Mouse (Mus musculus): Measurements from ENCODE around the gene Entpd5. TPM values are rescaled to one million over a fixed set of nuclear protein-coding genes. Genes with fewer than 3 reads are reported as not detected.
A peak's percentile ranks its signal among the peaks of the same experiment; 100 is the strongest.

Gene Entpd5
- polyA plus RNA-seq (2012; rRNA removed), result 13.7 and 14.6 TPM in 2 replicates

GRCm38 (mm10) chr12:84408819-84409507 is at the start of gene Entpd5, which contains the start of gene Bbof1:
Entpd5 (minus strand) TSS chr12:84409029.
Bbof1 (plus strand) TSS chr12:84409071.
- no peak for DNase-seq (ENCODE audit: low read depth)

- no peak for DNase-seq (ENCODE audit: low read depth)
Measured at GRCm38 (mm10) chr12:84456911-84457310, 48.1 kb upstream of the Entpd5 start.

- DNase-seq (ENCODE audit: low read depth), result no peak
Measured at GRCm38 (mm10) chr12:84451801-84452200, 43.0 kb upstream of the Entpd5 start.

- DNase-seq (ENCODE audit: low read depth), result peak; percentile 100
Measured at GRCm38 (mm10) chr12:84450718-84451646, 42.2 kb upstream of the Entpd5 start, which contains the start of the genes Aldh6a1 and Lin52. Aldh6a1 (minus strand) TSS chr12:84451004. Lin52 (plus strand) TSS chr12:84451422.

GRCm38 (mm10) chr12:84450351-84450717 is 41.5 kb upstream of the Entpd5 start:
- DNase-seq (ENCODE audit: low read depth), result no peak

- no peak for DNase-seq (ENCODE audit: low read depth)
Measured at GRCm38 (mm10) chr12:84449887-84450286, 41.1 kb upstream of the Entpd5 start.

DNA sequence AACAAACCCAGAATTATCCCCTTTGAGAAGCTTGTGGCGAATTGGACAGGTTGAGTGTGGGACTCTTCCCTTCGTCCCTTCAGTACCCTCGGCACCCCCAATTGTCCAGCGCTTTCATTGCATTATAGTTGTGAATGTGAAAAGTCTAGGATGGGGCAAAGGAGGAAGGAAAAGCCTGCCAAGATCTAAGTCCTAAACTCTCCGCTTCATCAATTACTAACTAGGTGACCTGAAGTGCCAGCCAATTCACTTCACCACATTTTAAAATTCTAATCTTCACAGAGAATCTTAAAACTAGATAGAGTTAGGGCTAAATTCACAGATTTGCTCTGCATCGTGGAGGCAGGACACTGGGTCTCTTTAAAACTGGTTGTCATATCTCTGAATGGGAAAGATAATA is 39.4 kb upstream of the Entpd5 start:
- no peak for DNase-seq (ENCODE audit: low read depth)

DNA sequence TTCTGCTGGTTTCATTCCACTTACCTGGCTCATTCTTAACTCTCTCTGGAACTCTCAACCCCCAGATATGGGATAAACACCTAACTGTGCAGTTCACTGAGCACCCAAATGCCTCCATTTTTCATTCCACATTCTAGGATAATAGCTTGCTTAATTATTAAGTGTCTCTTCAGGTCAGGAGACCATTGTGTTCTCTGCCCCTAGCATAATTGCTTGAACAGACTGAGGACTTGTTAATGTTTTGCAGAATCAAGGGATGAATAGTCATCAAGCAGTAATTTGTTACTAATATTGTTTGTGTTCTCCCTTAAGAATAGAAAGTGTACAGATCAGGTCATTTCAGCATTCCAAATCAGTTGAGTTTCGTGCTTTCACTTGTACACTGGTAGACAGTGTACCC is 38.6 kb upstream of the Entpd5 start:
- DNase-seq (ENCODE audit: low read depth), result no peak

DNA sequence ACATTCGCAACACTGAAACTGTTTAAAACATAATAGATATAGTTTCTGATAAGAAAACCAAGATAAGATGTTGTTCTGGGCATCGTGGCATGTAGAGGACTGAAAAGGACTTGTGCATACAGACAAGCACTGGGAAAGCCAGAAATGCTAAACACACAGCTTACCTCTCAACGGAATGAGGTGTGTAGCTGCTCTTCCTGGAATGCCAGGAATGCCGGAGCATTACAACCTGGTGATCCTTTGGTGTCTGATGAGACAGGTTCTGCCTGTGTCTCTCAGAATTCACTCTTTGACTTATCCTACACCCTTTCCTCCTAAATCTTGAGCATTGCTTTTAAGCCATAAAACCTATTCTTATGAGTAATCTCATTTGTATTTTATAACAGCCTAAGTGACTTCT is 33.7 kb upstream of the Entpd5 start:
- DNase-seq (ENCODE audit: low read depth), result no peak

DNA sequence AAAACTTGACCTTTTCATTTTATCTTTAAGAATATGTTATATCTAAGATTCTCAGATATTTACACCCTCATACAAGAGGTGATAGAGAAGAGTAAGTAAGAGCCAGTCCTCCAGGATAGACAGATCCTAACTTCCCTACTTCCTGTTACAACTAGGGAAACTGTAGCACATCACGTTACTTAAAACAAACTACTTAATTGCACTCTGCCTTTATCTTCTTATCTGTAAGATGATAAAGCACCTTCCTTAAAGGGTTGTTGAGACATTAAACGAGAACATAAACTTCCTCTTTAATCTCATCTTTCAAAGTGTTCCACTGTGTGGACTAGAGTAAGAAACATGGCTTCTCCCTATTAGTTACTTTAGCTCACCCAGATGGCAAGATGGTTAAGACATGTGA is 29.9 kb upstream of the Entpd5 start:
- no peak for DNase-seq (ENCODE audit: low read depth)

GRCm38 (mm10) chr12:84429825-84430224 is 21.0 kb upstream of the Entpd5 start:
- DNase-seq (ENCODE audit: low read depth), result no peak

DNA sequence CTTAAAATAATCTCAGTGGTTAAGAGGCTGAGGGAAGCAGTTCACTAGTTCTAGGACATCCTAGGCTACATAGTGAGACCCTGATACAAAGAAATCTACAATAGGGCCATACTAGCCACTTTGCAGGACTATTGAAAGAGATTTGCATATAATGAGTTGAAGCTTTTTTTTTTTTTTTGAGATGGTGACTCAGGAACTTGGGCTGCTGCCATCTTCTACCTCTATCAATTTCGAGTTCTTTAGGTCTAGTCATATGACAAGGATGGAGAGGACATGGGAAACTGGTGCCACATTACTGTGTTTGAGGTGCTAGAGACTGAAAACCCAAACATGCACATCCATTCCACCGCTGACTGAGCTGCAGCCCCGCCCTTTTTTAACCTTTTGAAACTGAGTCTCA is 15.2 kb upstream of the Entpd5 start:
- no peak for DNase-seq (ENCODE audit: low read depth)

DNA sequence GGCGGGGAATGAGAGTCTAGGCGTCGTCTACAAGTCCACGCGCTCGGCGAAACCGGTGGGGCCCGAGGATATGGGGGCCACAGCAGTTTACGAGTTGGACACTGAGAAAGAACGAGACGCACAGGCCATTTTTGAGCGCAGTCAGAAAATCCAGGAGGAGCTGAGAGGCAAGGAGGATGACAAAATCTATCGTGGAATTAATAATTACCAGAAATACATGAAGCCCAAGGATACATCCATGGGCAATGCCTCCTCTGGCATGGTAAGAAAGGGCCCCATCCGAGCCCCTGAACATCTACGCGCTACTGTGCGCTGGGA is 8.7 kb upstream of the Entpd5 start:
- no peak for DNase-seq (ENCODE audit: low read depth)

- DNase-seq (ENCODE audit: low read depth), result no peak
Measured at GRCm38 (mm10) chr12:84416834-84417604, 8.2 kb upstream of the Entpd5 start, which contains the start of gene Rnf113a2. Rnf113a2 (plus strand) TSS chr12:84417196.

GRCm38 (mm10) chr12:84407874-84408818 is 683 bp downstream of the Entpd5 start:
- DNase-seq (ENCODE audit: low read depth), result no peak

- no peak for DNase-seq (ENCODE audit: low read depth)
Measured at GRCm38 (mm10) chr12:84407259-84407658, 1.6 kb downstream of the Entpd5 start.

DNA sequence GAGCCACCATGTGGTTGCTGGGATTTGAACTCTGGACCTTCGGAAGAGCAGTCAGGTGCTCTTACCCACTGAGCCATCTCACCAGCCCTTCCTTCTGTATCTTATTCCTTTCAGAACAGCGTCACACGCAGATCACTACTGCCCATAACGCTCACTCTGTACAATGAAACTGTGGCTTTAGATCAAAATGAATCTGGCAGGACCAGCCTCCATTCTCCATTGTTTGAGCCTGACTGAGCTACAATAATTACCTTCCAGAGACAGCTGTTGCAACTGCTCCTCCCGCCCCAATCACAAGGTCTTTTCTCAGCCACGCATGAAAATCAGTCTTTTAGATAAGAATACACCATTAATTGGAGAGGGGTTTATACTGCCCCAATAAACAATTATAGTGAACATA is 4.3 kb downstream of the Entpd5 start:
- DNase-seq (ENCODE audit: low read depth), result no peak

GRCm38 (mm10) chr12:84402923-84403322 is 5.9 kb downstream of the Entpd5 start:
- DNase-seq (ENCODE audit: low read depth), result no peak

DNA sequence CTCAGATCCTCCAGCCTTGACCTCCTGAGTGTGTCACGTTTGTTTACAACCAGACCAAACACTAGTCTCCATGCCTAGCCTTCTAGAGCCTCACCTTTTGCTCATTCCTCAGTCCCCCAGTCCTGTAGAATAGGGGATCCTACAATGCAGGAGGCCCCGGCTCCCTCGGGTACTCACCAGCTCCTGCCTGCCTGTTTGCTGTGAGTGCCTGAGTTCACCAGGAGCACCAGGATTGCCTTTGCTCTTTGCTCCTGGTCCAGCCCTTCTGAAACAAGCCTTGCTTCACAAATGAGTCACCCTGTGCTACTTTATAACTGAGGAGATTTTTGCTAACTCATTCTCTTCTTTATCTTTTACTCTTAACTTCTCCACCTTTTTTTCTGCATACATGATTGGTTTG is 8.2 kb downstream of the Entpd5 start:
- DNase-seq (ENCODE audit: low read depth), result no peak

DNA sequence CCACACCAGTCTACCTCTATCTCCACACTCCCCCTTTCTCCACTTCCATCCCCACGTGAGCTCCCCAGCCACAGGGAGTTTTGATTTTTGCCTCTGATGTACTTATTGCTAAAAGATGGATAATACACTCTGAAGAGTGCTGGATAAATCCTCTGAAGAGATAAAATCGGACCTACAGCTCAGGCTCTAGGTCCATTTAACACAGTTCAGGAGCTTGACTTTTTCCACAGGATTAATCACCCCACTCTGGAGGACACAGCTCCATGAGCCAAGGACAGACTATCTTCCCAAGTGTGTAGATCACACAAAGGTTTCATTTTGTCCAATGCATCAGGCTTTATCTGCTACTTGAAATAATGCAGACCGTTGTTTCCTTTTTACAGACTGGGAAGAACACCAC is 8.8 kb downstream of the Entpd5 start:
- no peak for DNase-seq (ENCODE audit: low read depth)

DNA sequence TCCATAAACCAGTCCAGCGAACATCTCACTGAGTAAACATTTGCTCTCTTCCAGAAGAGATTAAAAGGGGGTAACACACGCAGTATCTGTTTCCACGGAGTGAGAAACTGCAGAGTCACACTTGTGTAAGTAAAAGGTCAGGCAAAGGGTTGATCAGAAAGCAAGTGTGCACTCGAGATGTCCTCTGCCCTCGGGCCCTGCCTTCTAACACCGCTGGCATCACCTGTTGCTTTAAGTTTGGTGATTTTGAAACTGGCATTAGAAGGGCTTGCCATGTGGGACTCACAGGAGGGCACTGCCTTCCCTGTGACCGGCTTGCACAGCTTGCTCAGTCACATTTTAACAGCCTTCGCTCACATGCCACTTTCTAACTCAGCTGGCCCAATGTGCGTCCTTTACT is 9.2 kb downstream of the Entpd5 start:
- no peak for DNase-seq (ENCODE audit: low read depth)

Measured in gonadal fat pad, adult 2 months (tissue).